Mouse (Mus musculus): ENCODE measurements at regions not wholly inside any gene's neighbourhood (a gene's known extent, or its start where the extent isn't known, plus 50 kb on each side); places are given as distances from the start of the nearest gene placed in this dataset.

DNA sequence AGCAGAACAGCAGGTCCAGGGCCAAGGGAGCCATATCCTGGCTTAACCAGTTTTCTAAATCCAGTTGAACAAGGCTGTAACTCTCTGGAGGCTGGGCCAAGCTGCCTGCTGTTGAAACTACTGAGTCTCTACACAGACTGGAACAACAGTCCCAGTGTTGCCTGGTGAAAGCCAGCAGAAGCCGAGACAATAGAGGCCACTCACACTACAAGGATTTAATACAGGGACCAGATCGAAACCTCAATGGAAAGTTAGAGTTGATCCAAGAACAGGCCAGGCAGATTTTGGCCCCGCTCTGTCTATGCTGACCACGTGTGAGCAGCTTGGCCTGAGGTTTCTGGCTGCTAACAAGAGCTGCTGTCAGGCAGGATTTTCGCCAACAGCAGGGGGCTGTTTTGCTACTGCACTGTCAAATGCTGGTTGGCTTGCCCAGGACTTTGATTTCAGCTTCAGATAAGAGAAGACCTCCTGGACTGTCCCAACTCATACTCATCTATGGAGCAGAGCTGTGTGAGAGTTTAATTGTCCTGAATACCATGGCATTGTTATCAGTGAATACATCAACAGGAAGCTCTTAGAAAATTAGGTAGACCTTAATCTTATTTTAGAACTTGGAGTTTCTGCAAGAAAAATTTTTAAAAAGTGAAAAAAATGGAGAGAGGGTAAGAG, 95.7 kb upstream of the Pdzrn3 start:
- DNase-seq: peak; percentile 64

DNA sequence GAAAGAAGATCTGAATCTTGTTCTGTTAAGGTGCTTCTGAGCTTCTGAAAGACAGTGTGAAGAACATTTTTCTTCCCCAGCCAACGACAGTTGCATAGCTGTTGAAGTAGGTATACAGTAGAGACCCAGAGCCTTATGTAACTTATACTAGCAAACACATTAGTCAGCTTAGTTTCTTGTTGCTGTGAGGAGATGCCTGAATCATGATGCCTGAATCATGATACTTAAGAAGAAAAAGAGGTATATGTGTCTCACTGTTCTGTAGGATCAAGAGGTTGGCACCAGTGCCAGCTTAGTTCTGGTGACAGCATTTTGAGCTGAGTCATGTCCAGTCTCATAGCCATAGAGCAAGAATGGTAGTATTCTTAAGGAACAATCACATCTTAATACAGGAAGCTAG, 87.2 kb upstream of the Pdzrn3 start:
- no peak for DNase-seq

GRCm38 (mm10) chr6:101463812-101464320, 86.2 kb upstream of the Pdzrn3 start:
- DNase-seq: no peak

DNA sequence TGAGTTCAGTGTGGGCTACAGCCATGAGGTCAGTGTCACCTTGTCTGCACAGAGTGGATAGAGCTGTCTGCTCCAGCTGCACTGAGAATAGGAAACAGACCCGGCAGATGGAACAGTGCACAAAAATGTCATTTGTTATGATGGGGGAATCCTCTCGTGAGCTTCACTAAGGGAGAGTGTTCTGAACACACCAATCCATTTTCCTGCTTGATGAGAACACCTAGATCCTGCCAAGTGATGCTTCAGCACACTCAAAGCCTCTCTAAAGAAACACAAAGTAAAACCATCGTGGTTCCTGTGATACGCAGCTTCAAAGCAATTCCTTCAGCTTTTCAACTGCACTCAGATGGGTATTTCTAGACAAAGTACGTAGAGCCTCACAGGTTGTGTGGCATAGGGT, 69.0 kb upstream of the Pdzrn3 start:
- no peak for DNase-seq

- no peak for DNase-seq
Measured at GRCm38 (mm10) chr6:101446316-101446715, 68.6 kb upstream of the Pdzrn3 start.

DNA sequence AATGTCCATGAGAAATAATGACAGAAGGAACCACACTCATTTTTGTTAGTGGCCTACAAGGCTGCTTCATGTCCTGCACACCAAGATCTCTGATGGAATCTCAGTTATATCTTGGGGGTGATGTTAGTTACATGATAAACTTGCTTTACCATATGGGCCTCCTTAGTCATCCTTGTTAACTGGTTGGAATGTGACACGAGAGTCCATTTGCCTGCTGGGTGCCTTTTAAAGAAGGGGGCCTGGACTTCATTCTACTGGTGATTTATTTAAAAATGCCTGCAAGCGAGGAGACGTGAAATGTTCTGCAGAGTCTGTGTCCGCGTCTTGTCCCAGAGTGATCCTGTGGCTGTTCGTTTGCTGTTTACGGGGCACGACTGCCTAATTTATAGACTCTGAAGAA, 55.1 kb upstream of the Pdzrn3 start:
- no peak for DNase-seq

DNA sequence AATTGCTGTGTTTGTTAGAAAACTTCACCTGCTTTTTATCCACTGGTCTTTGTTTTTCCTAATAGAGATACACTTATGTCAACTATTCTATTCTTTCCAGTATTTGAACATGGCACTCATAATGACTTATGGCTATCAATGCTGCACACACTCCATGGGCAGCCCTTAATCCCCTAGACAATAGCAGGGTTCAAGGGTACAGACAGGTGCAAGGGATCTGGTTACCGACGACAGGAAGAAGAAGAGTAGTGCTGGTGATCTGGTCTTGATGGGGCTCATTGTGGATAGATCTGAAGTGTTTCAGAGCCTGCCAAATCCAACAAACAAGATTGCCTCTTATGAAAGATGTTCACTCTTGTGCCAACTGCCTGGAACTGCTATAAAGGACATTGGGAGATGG, 51.9 kb upstream of the Pdzrn3 start:
- no peak for DNase-seq

Data from embryo, embryonic 11 days (tissue).